Mouse (Mus musculus): ENCODE measurements around the gene Ell. TPM values are rescaled to one million over a fixed set of nuclear protein-coding genes. Genes with fewer than 3 reads are reported as not detected.

Ell gene
- polyA plus RNA-seq, 1 experiment from 2014 or later = 14.9 TPM

- peak; percentile 69 for DNase-seq (ENCODE audit: low spot score)
- 66% methylated on average over 2 of the region's 2 CpGs for WGBS
- H3K4me2 ChIP-seq (ENCODE audit: low read length) = no peak overlapping the region
- TF ChIP-seq CTCF (IDR thresholded peaks at IDR 0.05; ENCODE audit: low read depth) = peak; percentile 67
- H3K4me1 ChIP-seq (replicated peaks; ENCODE audit: insufficient read depth, low read length) = peaks cover 27% of the 10 kb centered on the region
- no peaks in the 10 kb centered on the region for H3K27me3 ChIP-seq (ENCODE audit: insufficient read depth, low read length)
- no peak overlapping the region for H3K4me3 ChIP-seq (replicated peaks; ENCODE audit: low read depth, low read length)
- H3K9ac ChIP-seq (ENCODE audit: low read depth, low read length) = no peak overlapping the region
- H3K27ac ChIP-seq = 0 out of 2 replicates have a peak overlapping the region, but pooled peaks have one; percentile 76
- ATAC-seq (replicated peaks; ENCODE audit: low FRiP score, low read depth) = 0 out of 2 replicates have a peak, but pooled peaks have one; percentile 35
- H3K9me3 ChIP-seq (replicated peaks; ENCODE audit: low read length) = no peaks in the 10 kb centered on the region
- no peaks in the 10 kb centered on the region for H3K36me3 ChIP-seq (ENCODE audit: insufficient read depth, low read length)
These were observed 20.8 kb downstream of the Ell start for GRCm38 (mm10) chr8:70560096-70560495.

DNA sequence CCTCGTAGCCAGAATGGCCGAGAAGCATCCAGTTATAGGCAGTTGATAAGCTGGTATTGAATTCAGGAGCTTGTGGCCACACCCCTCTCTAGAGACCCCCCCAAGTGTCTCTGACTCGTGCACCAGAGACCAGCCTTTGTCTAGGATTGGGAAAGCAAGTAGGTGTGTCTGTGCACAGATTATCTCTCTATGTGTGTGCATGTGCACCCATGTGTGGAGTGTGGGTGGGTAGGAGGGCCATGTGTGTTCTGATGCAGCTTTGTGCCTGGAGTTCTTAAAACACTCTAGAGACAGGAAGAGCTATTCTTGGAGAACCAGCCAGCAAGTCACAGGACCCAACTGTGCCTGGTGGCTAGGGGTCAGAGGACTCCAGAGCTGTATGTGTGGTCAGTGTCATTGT lies 21.3 kb downstream of the Ell start:
- peaks cover 32% of the 10 kb centered on the region for H3K4me1 ChIP-seq (replicated peaks; ENCODE audit: insufficient read depth, low read length)

DNA sequence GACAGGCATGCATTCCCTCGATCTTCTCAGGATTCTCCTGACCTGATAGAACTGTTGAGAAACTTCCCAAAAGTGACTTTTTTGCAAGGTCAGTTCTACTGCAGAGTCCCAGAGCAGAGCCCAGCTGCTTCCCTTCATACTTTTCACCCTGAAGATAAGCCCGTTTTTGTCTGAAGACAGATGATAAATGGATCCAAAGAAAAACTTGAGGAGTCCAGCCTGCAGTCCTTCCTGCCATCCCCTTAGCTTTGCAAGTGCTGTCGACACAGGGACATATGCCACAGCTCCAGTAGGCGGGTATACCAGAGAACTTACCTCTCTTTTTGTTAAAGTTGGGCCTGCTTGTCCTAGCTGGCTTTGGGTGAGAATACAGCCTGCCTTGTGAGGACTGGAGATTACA lies 22.1 kb downstream of the Ell start:
- Histone ChIP-seq H3K27me3 (ENCODE audit: insufficient read depth, low read length) (no peaks in the 10 kb centered on the region), H3K9me3 (replicated peaks; ENCODE audit: low read length) (no peaks in the 10 kb centered on the region), H3K36me3 (ENCODE audit: insufficient read depth, low read length) (no peaks in the 10 kb centered on the region), H3K4me3 (replicated peaks; ENCODE audit: low read depth, low read length) (no peak overlapping the region), H3K4me1 (replicated peaks; ENCODE audit: insufficient read depth, low read length) (peaks cover 33% of the 10 kb centered on the region), H3K27ac (peak overlapping the region; percentile 76), H3K4me2 (ENCODE audit: low read length) (no peak overlapping the region), H3K9ac (ENCODE audit: low read depth, low read length) (no peak overlapping the region)
- peak; percentile 53 for DNase-seq (ENCODE audit: low spot score)
- no peak for TF ChIP-seq CTCF (IDR thresholded peaks at IDR 0.05; ENCODE audit: low read depth)
- 43% methylated on average over 4 of the region's 4 CpGs for WGBS
- no peak for ATAC-seq (replicated peaks; ENCODE audit: low FRiP score, low read depth)

More for the DNA sequence above, 21.3 kb downstream of the Ell start:
- H3K27ac ChIP-seq = peak overlapping the region; percentile 76
- DNase-seq (ENCODE audit: low spot score) (no peak), ATAC-seq (replicated peaks; ENCODE audit: low FRiP score, low read depth) (no peak)
- no peak overlapping the region for H3K4me2 ChIP-seq (ENCODE audit: low read length)
- no peak for TF ChIP-seq CTCF (IDR thresholded peaks at IDR 0.05; ENCODE audit: low read depth)
- no peaks in the 10 kb centered on the region for H3K27me3 ChIP-seq (ENCODE audit: insufficient read depth, low read length)
- no peaks in the 10 kb centered on the region for H3K9me3 ChIP-seq (replicated peaks; ENCODE audit: low read length)
- WGBS = 63% methylated on average over 3 of the region's 3 CpGs
- no peak overlapping the region for H3K9ac ChIP-seq (ENCODE audit: low read depth, low read length)
- H3K36me3 ChIP-seq (ENCODE audit: insufficient read depth, low read length) = no peaks in the 10 kb centered on the region
- no peak overlapping the region for H3K4me3 ChIP-seq (replicated peaks; ENCODE audit: low read depth, low read length)

DNA sequence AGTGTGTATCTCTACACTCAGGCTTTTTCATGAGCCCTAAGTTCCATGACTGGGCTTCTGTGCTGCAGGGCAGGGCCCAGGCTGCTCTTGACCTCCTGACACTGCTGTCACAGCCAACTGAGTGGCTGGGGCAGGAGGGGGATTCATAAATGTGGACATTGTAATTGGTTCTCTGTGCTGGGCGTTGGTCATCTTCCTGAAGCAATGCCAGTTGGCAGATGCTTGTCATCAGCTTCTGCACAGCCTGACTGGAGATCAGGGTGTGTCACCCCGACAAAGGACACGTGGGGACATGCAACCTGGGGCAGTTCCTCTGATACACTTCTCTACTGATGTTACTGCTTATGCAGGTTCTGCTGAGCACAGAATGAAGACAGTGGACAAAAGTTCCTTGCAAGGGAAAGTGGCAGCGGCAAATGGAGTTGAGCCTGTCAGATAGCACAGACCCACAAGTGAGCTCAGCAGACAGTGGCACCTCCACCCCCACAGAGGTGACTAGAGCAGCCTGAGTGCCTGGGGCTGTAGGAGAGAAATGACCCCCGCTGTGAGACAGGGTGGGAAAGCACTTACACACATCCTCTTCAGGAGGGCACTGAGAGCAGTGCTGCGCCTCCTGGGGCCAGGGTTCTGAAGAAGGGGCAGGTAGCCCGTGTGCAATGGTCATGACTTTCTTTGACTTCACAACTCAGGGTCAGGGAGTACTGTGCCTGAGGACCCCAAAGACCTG lies 22.7 kb downstream of the Ell start:
- ATAC-seq (replicated peaks; ENCODE audit: low FRiP score, low read depth) = no peak
- H3K27me3 ChIP-seq (ENCODE audit: insufficient read depth, low read length) = no peaks in the 10 kb centered on the region
- no peak for TF ChIP-seq CTCF (IDR thresholded peaks at IDR 0.05; ENCODE audit: low read depth)
- no peak overlapping the region for H3K4me3 ChIP-seq (replicated peaks; ENCODE audit: low read depth, low read length)
- no peak overlapping the region for H3K9ac ChIP-seq (ENCODE audit: low read depth, low read length)
- no peaks in the 10 kb centered on the region for H3K36me3 ChIP-seq (ENCODE audit: insufficient read depth, low read length)
- no peak overlapping the region for H3K4me2 ChIP-seq (ENCODE audit: low read length)
- 63% methylated on average over 7 of the region's 7 CpGs for WGBS
- DNase-seq (ENCODE audit: low spot score) = no peak
- no peaks in the 10 kb centered on the region for H3K9me3 ChIP-seq (replicated peaks; ENCODE audit: low read length)
- peaks cover 33% of the 10 kb centered on the region for H3K4me1 ChIP-seq (replicated peaks; ENCODE audit: insufficient read depth, low read length)
- H3K27ac ChIP-seq = no peak overlapping the region

DNA sequence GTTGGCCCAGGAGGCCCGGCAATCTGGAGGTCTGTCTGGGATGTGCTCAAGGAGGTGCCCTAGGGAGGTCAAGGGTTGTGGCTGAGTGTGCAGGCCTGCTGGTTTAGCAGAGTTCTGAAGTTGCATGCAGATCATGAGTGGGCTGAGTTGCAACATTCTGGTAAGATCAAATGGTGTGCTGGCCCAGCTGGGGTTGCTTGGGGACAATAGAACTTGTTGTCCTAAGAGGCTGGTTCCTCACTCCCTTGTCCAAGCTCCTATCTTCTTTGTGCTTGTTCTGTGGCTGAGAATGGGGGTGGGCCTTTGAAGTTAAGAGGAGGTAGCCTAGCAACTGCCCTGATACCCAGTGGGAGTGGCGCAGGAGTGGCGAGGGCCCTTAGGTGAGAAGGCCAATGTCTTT lies 23.5 kb downstream of the Ell start:
- ATAC-seq (replicated peaks; ENCODE audit: low FRiP score, low read depth) (no peak), DNase-seq (ENCODE audit: low spot score) (no peak)
- Histone ChIP-seq H3K36me3 (ENCODE audit: insufficient read depth, low read length) (no peaks in the 10 kb centered on the region), H3K4me1 (replicated peaks; ENCODE audit: insufficient read depth, low read length) (peaks cover 33% of the 10 kb centered on the region), H3K27ac (no peak overlapping the region), H3K9ac (ENCODE audit: low read depth, low read length) (no peak overlapping the region), H3K9me3 (replicated peaks; ENCODE audit: low read length) (no peaks in the 10 kb centered on the region), H3K27me3 (ENCODE audit: insufficient read depth, low read length) (no peaks in the 10 kb centered on the region), H3K4me3 (replicated peaks; ENCODE audit: low read depth, low read length) (no peak overlapping the region), H3K4me2 (ENCODE audit: low read length) (no peak overlapping the region)
- WGBS = 84% methylated on average over 3 of the region's 3 CpGs
- TF ChIP-seq CTCF (IDR thresholded peaks at IDR 0.05; ENCODE audit: low read depth) = no peak

- Histone ChIP-seq H3K27me3 (ENCODE audit: insufficient read depth, low read length) (no peaks in the 10 kb centered on the region), H3K9ac (ENCODE audit: low read depth, low read length) (no peak overlapping the region), H3K9me3 (replicated peaks; ENCODE audit: low read length) (no peaks in the 10 kb centered on the region), H3K4me1 (replicated peaks; ENCODE audit: insufficient read depth, low read length) (peaks cover 33% of the 10 kb centered on the region), H3K4me2 (ENCODE audit: low read length) (no peak overlapping the region), H3K36me3 (ENCODE audit: insufficient read depth, low read length) (no peaks in the 10 kb centered on the region), H3K4me3 (replicated peaks; ENCODE audit: low read depth, low read length) (no peak overlapping the region), H3K27ac (no peak overlapping the region)
- 82% methylated on average over 6 of the region's 6 CpGs for WGBS
- TF ChIP-seq CTCF (IDR thresholded peaks at IDR 0.05; ENCODE audit: low read depth) = no peak
- DNase-seq (ENCODE audit: low spot score) (no peak), ATAC-seq (replicated peaks; ENCODE audit: low FRiP score, low read depth) (no peak)
These were observed 24.6 kb downstream of the Ell start for GRCm38 (mm10) chr8:70563763-70564387.
